Mouse (Mus musculus) hindbrain, embryonic 14.5 days (tissue): ENCODE measurements at regions not wholly inside any gene's neighbourhood (a gene's known extent, or its start where the extent isn't known, plus 50 kb on each side); places are given as distances from the start of the nearest gene placed in this dataset.

Experiments
- ATAC-seq: fragments of 200-750 bp; cut with Nextera tagmentation; 2 replicates; pipeline ENCODE4 v1.8.0; 2017; ENCODE audit warnings: moderate number of reproducible peaks, mild to moderate bottlenecking, moderate TSS enrichment, moderate library complexity; ENCODE audit not compliant: low FRiP score
- DNase-seq: peaks from one replicate; pipeline ENCODE4 v3.0.0-alpha.2; 2015; ENCODE audit warnings: low spot score
- H3K27ac ChIP-seq: fragments of 300-500 bp; sonication (generic); 2 replicates; pipeline ENCODE4 v1.5.1; 2014; ENCODE audit warnings: mild to moderate bottlenecking, moderate library complexity
- H3K27me3 ChIP-seq: fragments of 300-500 bp; sonication (generic); 2 replicates; pipeline ENCODE4 v1.6.1; 2014; ENCODE audit warnings: mild to moderate bottlenecking, low read length, mixed read lengths; ENCODE audit not compliant: control insufficient read depth, insufficient read depth
- H3K36me3 ChIP-seq: fragments of 300-500 bp; sonication (generic); replicated peaks from 2 replicates; pipeline ENCODE4 v1.6.1; 2014; ENCODE audit not compliant: control insufficient read depth, insufficient read depth
- H3K4me1 ChIP-seq: fragments of 300-500 bp; sonication (generic); replicated peaks from 2 replicates; pipeline ENCODE4 v1.6.1; 2014; ENCODE audit warnings: antibody characterized with exemption, low read length, mixed read lengths; ENCODE audit not compliant: control insufficient read depth, insufficient read depth
- H3K4me2 ChIP-seq: fragments of 300-500 bp; sonication (generic); replicated peaks from 2 replicates; pipeline ENCODE4 v1.6.1; 2014; ENCODE audit warnings: mild to moderate bottlenecking, moderate library complexity
- H3K4me3 ChIP-seq: fragments of 300-500 bp; sonication (generic); replicated peaks from 2 replicates; pipeline ENCODE4 v1.5.1; 2014; ENCODE audit warnings: mild to moderate bottlenecking, low read length
- H3K9ac ChIP-seq: fragments of 300-500 bp; sonication (generic); 2 replicates; pipeline ENCODE4 v1.6.1; 2014
- H3K9me3 ChIP-seq: fragments of 300-500 bp; sonication (generic); 2 replicates; pipeline ENCODE4 v1.6.1; 2016; ENCODE audit warnings: low read length; ENCODE audit not compliant: control insufficient read depth
- WGBS: fragments of 180-500 bp; shearing (Covaris S2); extraction: QIAGEN DNeasy Blood & Tissue Kit; methylation state at CpG from one replicate; pipeline ENCODE4 v1.1.7; 2014; 5-methylcytosine and 5-hydroxymethylcytosine counted together

DNA sequence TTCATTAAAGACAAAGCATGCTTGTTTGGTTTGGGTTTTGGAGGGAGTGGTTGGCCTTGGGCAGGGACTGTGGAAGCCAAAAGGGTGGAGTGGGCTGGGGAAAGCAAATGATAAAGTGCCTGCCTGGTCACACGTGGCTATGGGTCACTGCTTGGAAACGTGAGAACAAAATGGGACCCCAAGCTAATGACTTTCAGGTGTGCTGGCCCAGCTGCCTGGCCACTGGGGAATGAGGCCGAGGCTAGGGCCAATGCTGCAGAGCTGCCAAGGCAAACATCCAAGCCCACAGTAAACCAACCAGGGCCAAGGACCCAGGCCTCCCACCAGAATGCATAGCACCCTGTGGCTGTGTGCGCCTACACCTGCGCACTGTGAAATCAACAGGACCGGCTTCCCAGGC lies 737.7 kb downstream of the Gm826 start:
- WGBS: 87% methylated on average over 6 of the region's 6 CpGs
- H3K4me3 ChIP-seq: no peak overlapping the region
- no peak for ATAC-seq

GRCm38 (mm10) chr2:159598080-159598479 lies 735.9 kb downstream of the Gm826 start:
- no peak overlapping the region for H3K27ac ChIP-seq
- H3K9me3 ChIP-seq: no peaks in the 10 kb centered on the region
- no peak overlapping the region for H3K4me2 ChIP-seq
- H3K4me3 ChIP-seq: no peak overlapping the region
- no peak for ATAC-seq
- no peak overlapping the region for H3K9ac ChIP-seq
- WGBS: 67% methylated on average over 3 of the region's 3 CpGs
- no peaks in the 10 kb centered on the region for H3K36me3 ChIP-seq
- H3K27me3 ChIP-seq: no peaks in the 10 kb centered on the region
- no peaks in the 10 kb centered on the region for H3K4me1 ChIP-seq
- no peak for DNase-seq

More for the DNA sequence above, 737.7 kb downstream of the Gm826 start:
- Histone ChIP-seq H3K4me1 (no peaks in the 10 kb centered on the region), H3K27ac (no peak overlapping the region), H3K27me3 (no peaks in the 10 kb centered on the region), H3K4me2 (no peak overlapping the region), H3K9ac (no peak overlapping the region), H3K36me3 (no peaks in the 10 kb centered on the region), H3K9me3 (no peaks in the 10 kb centered on the region)
- no peak for DNase-seq

DNA sequence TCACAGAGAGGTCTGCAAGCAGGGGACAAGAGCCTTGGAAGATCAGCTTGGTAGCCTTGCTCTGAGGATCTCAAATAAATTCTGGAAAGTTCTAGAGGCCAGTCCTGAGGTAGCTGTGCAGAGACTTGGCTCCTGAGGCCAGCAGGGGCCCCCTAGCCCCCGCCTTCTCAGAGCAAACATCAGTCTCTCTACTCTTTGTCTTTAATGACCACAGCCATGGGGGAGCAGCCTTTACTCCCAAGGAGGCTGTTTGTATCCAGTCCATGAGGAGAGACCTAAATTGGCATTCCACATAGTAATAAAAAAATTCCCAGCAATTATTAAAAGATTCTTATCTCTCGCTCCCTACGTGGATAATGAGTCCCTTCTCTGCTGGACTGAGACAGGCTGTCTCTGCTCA lies 726.8 kb downstream of the Gm826 start:
- H3K36me3 ChIP-seq: no peaks in the 10 kb centered on the region
- 48% methylated on average over 3 of the region's 3 CpGs for WGBS
- no peak overlapping the region for H3K4me3 ChIP-seq
- DNase-seq: no peak
- no peaks in the 10 kb centered on the region for H3K9me3 ChIP-seq
- no peak overlapping the region for H3K27ac ChIP-seq
- no peak for ATAC-seq
- H3K4me1 ChIP-seq: no peaks in the 10 kb centered on the region
- H3K4me2 ChIP-seq: no peak overlapping the region
- H3K27me3 ChIP-seq: no peaks in the 10 kb centered on the region
- H3K9ac ChIP-seq: no peak overlapping the region

GRCm38 (mm10) chr2:159610451-159610850 lies 723.5 kb downstream of the Gm826 start:
- Histone ChIP-seq H3K4me3 (no peak overlapping the region), H3K36me3 (no peaks in the 10 kb centered on the region), H3K27me3 (no peaks in the 10 kb centered on the region), H3K27ac (no peak overlapping the region), H3K9ac (no peak overlapping the region), H3K4me1 (no peaks in the 10 kb centered on the region), H3K4me2 (no peak overlapping the region), H3K9me3 (no peaks in the 10 kb centered on the region)
- ATAC-seq (no peak), DNase-seq (no peak)
- WGBS: 86% methylated on average over 4 of the region's 4 CpGs

DNA sequence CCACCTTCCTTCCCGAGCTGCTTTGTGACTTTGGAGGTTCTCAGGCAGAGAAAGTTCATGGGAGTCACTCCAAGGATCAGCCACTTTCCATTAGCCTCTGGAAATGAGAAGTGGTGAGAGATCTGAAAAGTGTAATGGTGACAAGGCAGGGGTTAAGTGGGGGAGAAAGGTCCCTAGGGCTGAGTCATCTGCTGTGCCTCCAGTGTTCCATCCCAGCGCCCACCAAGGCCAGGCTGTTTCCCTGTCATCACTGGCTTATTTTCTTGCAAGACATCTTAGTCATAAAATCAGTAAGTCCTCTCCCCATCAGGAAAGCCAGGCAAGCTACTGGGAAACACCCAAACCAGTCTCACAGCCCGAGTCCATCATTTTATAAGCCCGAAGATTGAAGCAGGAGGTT lies 717.3 kb downstream of the Gm826 start:
- Histone ChIP-seq H3K27me3 (no peaks in the 10 kb centered on the region), H3K27ac (no peak overlapping the region), H3K9me3 (no peaks in the 10 kb centered on the region), H3K4me2 (no peak overlapping the region), H3K4me1 (no peaks in the 10 kb centered on the region), H3K9ac (no peak overlapping the region), H3K36me3 (no peaks in the 10 kb centered on the region), H3K4me3 (no peak overlapping the region)
- ATAC-seq: no peak
- 81% methylated on average over 4 of the region's 4 CpGs for WGBS
- no peak for DNase-seq

GRCm38 (mm10) chr2:159621261-159621660 lies 712.7 kb downstream of the Gm826 start:
- Histone ChIP-seq H3K9me3 (no peaks in the 10 kb centered on the region), H3K27ac (no peak overlapping the region), H3K9ac (no peak overlapping the region), H3K4me3 (no peak overlapping the region), H3K36me3 (no peaks in the 10 kb centered on the region), H3K4me2 (no peak overlapping the region), H3K4me1 (no peaks in the 10 kb centered on the region), H3K27me3 (no peaks in the 10 kb centered on the region)
- ATAC-seq: no peak
- no peak for DNase-seq
- WGBS: 94% methylated on average over 6 of the region's 6 CpGs

DNA sequence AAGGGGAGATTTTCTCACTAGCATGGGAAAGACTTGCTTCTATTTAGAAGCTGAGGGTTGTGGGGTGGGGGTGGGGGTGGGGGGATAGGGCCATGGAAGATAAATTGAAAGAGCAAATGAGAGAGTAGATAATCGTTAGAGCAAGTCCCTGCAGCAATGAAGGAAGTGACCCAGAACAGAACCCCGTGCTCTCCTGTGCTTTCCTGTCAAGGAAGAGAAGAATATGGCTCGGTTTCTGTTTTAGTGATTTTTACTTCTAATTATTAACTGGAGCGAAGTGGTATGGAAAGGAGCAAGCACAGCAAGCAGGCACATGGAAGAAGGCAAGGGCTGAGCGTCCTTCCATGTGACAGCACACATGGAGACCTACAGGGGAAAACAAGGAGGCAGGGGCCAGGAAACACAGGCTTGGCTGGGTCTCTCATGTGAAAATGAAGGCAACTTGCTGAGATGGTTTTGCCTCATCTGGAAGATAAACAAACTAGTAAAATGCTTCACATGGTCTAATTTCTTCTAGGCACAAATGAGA lies 711.8 kb downstream of the Gm826 start:
- H3K36me3 ChIP-seq: no peaks in the 10 kb centered on the region
- DNase-seq (no peak), ATAC-seq (no peak)
- no peak overlapping the region for H3K9ac ChIP-seq
- H3K4me1 ChIP-seq: no peaks in the 10 kb centered on the region
- H3K4me3 ChIP-seq: no peak overlapping the region
- no peak overlapping the region for H3K4me2 ChIP-seq
- H3K27me3 ChIP-seq: no peaks in the 10 kb centered on the region
- no peak overlapping the region for H3K27ac ChIP-seq
- WGBS: 50% methylated on average over 5 of the region's 5 CpGs
- H3K9me3 ChIP-seq: no peaks in the 10 kb centered on the region

GRCm38 (mm10) chr2:159625306-159625705 lies 708.7 kb downstream of the Gm826 start:
- Histone ChIP-seq H3K27ac (no peak overlapping the region), H3K9me3 (no peaks in the 10 kb centered on the region), H3K9ac (no peak overlapping the region), H3K27me3 (no peaks in the 10 kb centered on the region), H3K4me3 (no peak overlapping the region), H3K4me1 (no peaks in the 10 kb centered on the region), H3K36me3 (no peaks in the 10 kb centered on the region), H3K4me2 (no peak overlapping the region)
- WGBS: 64% methylated on average over 1 of the region's 1 CpGs
- ATAC-seq (no peak), DNase-seq (no peak)

DNA sequence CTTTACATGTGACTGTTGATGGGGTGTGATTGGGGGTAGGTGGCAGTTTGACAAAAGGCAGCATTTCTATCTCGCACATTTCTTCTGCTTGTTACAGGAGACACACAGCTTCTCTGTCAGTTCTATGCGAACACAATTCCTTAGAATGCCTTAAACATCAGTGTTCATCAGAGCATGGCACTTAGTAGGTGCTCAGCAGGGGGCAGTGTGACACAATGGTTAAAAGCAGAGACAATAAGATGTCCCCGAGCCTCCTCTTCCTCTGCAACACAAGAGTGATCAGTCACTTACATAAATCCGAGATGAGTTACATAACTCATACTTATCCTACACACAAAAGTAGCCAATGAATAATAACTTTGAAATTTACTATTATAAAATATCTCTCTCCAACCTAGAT lies 688.1 kb downstream of the Gm826 start:
- Histone ChIP-seq H3K27me3 (no peaks in the 10 kb centered on the region), H3K4me2 (no peak overlapping the region), H3K27ac (no peak overlapping the region), H3K9me3 (no peaks in the 10 kb centered on the region), H3K4me1 (no peaks in the 10 kb centered on the region), H3K9ac (no peak overlapping the region), H3K36me3 (no peaks in the 10 kb centered on the region), H3K4me3 (no peak overlapping the region)
- 56% methylated on average over 4 of the region's 4 CpGs for WGBS
- ATAC-seq (no peak), DNase-seq (peak; percentile 36)

GRCm38 (mm10) chr2:159646595-159646994 lies 687.4 kb downstream of the Gm826 start:
- no peak overlapping the region for H3K4me3 ChIP-seq
- no peak overlapping the region for H3K9ac ChIP-seq
- H3K4me2 ChIP-seq: no peak overlapping the region
- H3K4me1 ChIP-seq: no peaks in the 10 kb centered on the region
- no peak overlapping the region for H3K27ac ChIP-seq
- ATAC-seq (no peak), DNase-seq (no peak)
- no peaks in the 10 kb centered on the region for H3K36me3 ChIP-seq
- H3K27me3 ChIP-seq: no peaks in the 10 kb centered on the region
- WGBS: 76% methylated on average over 2 of the region's 2 CpGs
- no peaks in the 10 kb centered on the region for H3K9me3 ChIP-seq
